Mouse (Mus musculus) adrenal gland, postnatal 0 days (tissue): ENCODE measurements around the gene Clnk. TPM values are rescaled to one million over a fixed set of nuclear protein-coding genes. Genes with fewer than 3 reads are reported as not detected.

Source experiments
- polyA plus RNA-seq: library from polyadenylated mRNA; unstranded; fragments of >200 nt; fragmentation: Nextera tagmentation; extraction: Ambion mirVana; gene quantifications from 2 replicates; pipeline ENCODE4 v1.2.1, GENCODE M21; 2015

Gene Clnk
- polyA plus RNA-seq: not detected in 2 replicates

GRCm38 (mm10) chr5:38876622-38877021, at the start of gene Clnk:
Clnk (minus strand) TSS chr5:38876812.

GRCm38 (mm10) chr5:38684164-38684911, 192.3 kb downstream of the Clnk start, which contains the start of gene Zfp518b:
Zfp518b (minus strand) TSS chr5:38684826.

Other genes with a start within 250 kb of the Clnk start
- 5.5 and 6.9 TPM in 2 replicates for gene Zfp518b, start 192.0 kb downstream of the Clnk start, polyA plus RNA-seq